ENCODE assay signal across 22 mouse cellular contexts in the genomic region with DNA sequence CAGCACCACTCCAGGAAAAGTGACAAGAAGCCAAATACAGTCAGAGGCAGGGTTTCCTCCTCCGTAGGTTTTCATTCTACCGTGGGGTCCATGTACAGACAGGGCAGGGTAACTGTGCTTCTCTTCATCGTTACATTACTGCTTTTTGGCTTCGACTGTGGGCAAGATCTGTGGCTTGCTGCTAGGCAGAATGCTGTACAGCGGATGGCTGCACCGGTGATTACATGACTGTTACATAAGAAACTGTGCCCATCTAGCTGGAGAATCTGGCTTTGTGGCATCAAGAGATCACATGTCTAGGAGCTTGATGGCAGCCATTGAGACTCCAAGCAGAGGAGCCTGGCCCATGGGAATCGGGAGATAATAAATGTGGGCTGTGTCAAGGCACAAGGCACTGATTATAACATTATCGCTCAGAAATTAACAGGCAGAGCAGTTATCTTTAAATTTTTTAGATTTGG. TPM values are rescaled to one million over a fixed set of nuclear protein-coding genes. Genes with fewer than 3 reads are reported as not detected.
DNase-seq lines count a peak whose midpoint lies in the region; ATAC-seq and TF ChIP-seq lines count a peak whose summit lies in the region.
"Had no signal": no experiment of that assay in that cellular context is flagged by ENCODE, and none has a peak within 500 bp of the region (broad histone marks: within the 10 kb centered on the region; RNA-seq: fewer than 3 reads in every experiment).

No protein-coding gene starts in this region.

- no peak for ATAC-seq in forebrain, embryonic 11.5 days (replicated peaks; ENCODE audit: low FRiP score)
- no peak for ATAC-seq in midbrain, embryonic 11.5 days (ENCODE audit: low FRiP score)
- ATAC-seq in midbrain, postnatal 0 days (ENCODE audit: low FRiP score) = no peak
- peak; percentile 46 to 53 for ATAC-seq in hematopoietic stem cell, adult 5-6 weeks (replicated peaks in 1 of 2; ENCODE audit: insufficient read depth in 1 of 2, low FRiP score in 2 of 2, low TSS enrichment in 1 of 2, low read depth in 1 of 2, poor library complexity in 2 of 2, severe bottlenecking in 2 of 2)
- no peak for ATAC-seq in neural tube, embryonic 14.5 days (ENCODE audit: low read depth)
- ATAC-seq in forebrain, embryonic 12.5 days (ENCODE audit: low FRiP score) = no peak
- ATAC-seq: hindbrain, embryonic 16.5 days; midbrain, embryonic 16.5 days had no signal

- DNase-seq in forebrain, embryonic 10.5 days (ENCODE audit: extremely low spot score, low spot score) = peak; percentile 12
- no peak for DNase-seq in forebrain, embryonic 11.5 days (ENCODE audit: low spot score)
- no peak for DNase-seq in midbrain, embryonic 11.5 days (ENCODE audit: low spot score, missing footprints)
- DNase-seq in midbrain, postnatal 0 days (ENCODE audit: low spot score) = no peak
- no peak for DNase-seq in yolk sac, embryonic 10.5 days (ENCODE audit: low spot score)
- DNase-seq: cerebellum, adult 18-20 months; embryo, embryonic 11 days; gastrocnemius, postnatal 10 days; lung, adult 18-20 months; right cerebral cortex, postnatal 4 days had no signal

- H3K27ac ChIP-seq in forebrain, embryonic 10.5 days = no peak overlapping the region
- H3K27ac ChIP-seq in forebrain, embryonic 11.5 days (ENCODE audit: low read depth, low read length) = no peak overlapping the region
- no peak overlapping the region for H3K27ac ChIP-seq in midbrain, embryonic 11.5 days (ENCODE audit: low read depth, low read length)
- H3K27ac ChIP-seq in midbrain, postnatal 0 days (ENCODE audit: low read depth, low read length) = no peak overlapping the region
- H3K27ac ChIP-seq in neural tube, embryonic 14.5 days (ENCODE audit: low read depth, low read length) = no peak overlapping the region
- no peak overlapping the region for H3K27ac ChIP-seq in forebrain, embryonic 12.5 days
- H3K27ac ChIP-seq: stomach, embryonic 15.5 days had no signal

- H3K4me3 ChIP-seq in forebrain, embryonic 10.5 days = no peak overlapping the region
- no peak overlapping the region for H3K4me3 ChIP-seq in forebrain, embryonic 11.5 days (ENCODE audit: low read depth, low read length)
- no peak overlapping the region for H3K4me3 ChIP-seq in midbrain, embryonic 11.5 days (ENCODE audit: low read depth, low read length)
- H3K4me3 ChIP-seq in midbrain, postnatal 0 days (ENCODE audit: low read depth, low read length) = no peak overlapping the region
- H3K4me3 ChIP-seq in neural tube, embryonic 14.5 days (ENCODE audit: low read depth, low read length) = no peak overlapping the region
- H3K4me3 ChIP-seq in forebrain, embryonic 12.5 days (replicated peaks) = no peak overlapping the region
- H3K4me3 ChIP-seq: heart, embryonic 12.5 days; stomach, embryonic 15.5 days had no signal

- peaks cover 49% of the 10 kb centered on the region for H3K4me1 ChIP-seq in forebrain, embryonic 10.5 days
- H3K4me1 ChIP-seq in forebrain, embryonic 11.5 days (replicated peaks; ENCODE audit: control insufficient read depth, insufficient read depth, low read length) = peaks cover 3% of the 10 kb centered on the region; the same call in 1 of the 2 replicates
- peaks cover 2% of the 10 kb centered on the region; the same call in 1 of the 2 replicates for H3K4me1 ChIP-seq in midbrain, embryonic 11.5 days (ENCODE audit: control insufficient read depth, insufficient read depth, low read length)
- peaks cover 3% of the 10 kb centered on the region for H3K4me1 ChIP-seq in midbrain, postnatal 0 days (ENCODE audit: insufficient read depth, low read length)
- peaks cover 4% of the 10 kb centered on the region; the same call in 1 of the 2 replicates for H3K4me1 ChIP-seq in neural tube, embryonic 14.5 days (ENCODE audit: control insufficient read depth, insufficient read depth, low read length)
- H3K4me1 ChIP-seq in forebrain, embryonic 12.5 days = peaks cover 16% of the 10 kb centered on the region

- H3K9ac ChIP-seq in forebrain, embryonic 11.5 days (ENCODE audit: low read length) = no peak overlapping the region
- peak overlapping the region; percentile 16; the same call in 1 of the 2 replicates for H3K9ac ChIP-seq in midbrain, embryonic 11.5 days (ENCODE audit: low read length)
- H3K9ac ChIP-seq in midbrain, postnatal 0 days (replicated peaks; ENCODE audit: low read length, poor library complexity, severe bottlenecking) = no peak overlapping the region
- H3K9ac ChIP-seq in neural tube, embryonic 14.5 days (replicated peaks; ENCODE audit: low read depth, low read length) = 0 out of 2 replicates have a peak overlapping the region, but pooled peaks have one; percentile 21
- no peak overlapping the region for H3K9ac ChIP-seq in forebrain, embryonic 12.5 days
- H3K9ac ChIP-seq: heart, embryonic 12.5 days; stomach, embryonic 15.5 days had no signal

- WGBS in forebrain, embryonic 10.5 days = 90% methylated on average over 8 of the region's 8 CpGs
- 87% methylated on average over 8 of the region's 8 CpGs for WGBS in forebrain, embryonic 11.5 days
- WGBS in midbrain, embryonic 11.5 days = 89% methylated on average over 8 of the region's 8 CpGs
- WGBS in midbrain, postnatal 0 days = 84% methylated on average over 8 of the region's 8 CpGs
- WGBS in neural tube, embryonic 14.5 days = 87% methylated on average over 8 of the region's 8 CpGs
- WGBS in forebrain, embryonic 12.5 days = 86% methylated on average over 8 of the region's 8 CpGs

- no peak overlapping the region for H3K4me2 ChIP-seq in forebrain, embryonic 11.5 days (ENCODE audit: low read depth, low read length, severe bottlenecking)
- no peak overlapping the region for H3K4me2 ChIP-seq in midbrain, embryonic 11.5 days
- no peak overlapping the region for H3K4me2 ChIP-seq in midbrain, postnatal 0 days (ENCODE audit: low read depth, low read length, poor library complexity, severe bottlenecking)
- H3K4me2 ChIP-seq in neural tube, embryonic 14.5 days (ENCODE audit: low read depth, low read length) = no peak overlapping the region
- H3K4me2 ChIP-seq in forebrain, embryonic 12.5 days = no peak overlapping the region
- H3K4me2 ChIP-seq: heart, embryonic 12.5 days; stomach, embryonic 15.5 days had no signal

- H3K36me3 ChIP-seq in forebrain, embryonic 10.5 days (replicated peaks) = no peaks in the 10 kb centered on the region
- H3K36me3 ChIP-seq in forebrain, embryonic 11.5 days (ENCODE audit: control insufficient read depth, insufficient read depth, low read length) = no peaks in the 10 kb centered on the region
- H3K36me3 ChIP-seq in midbrain, embryonic 11.5 days (ENCODE audit: control insufficient read depth, insufficient read depth, low read length) = no peaks in the 10 kb centered on the region
- H3K36me3 ChIP-seq in midbrain, postnatal 0 days (ENCODE audit: insufficient read depth, low read length) = no peaks in the 10 kb centered on the region
- no peaks in the 10 kb centered on the region for H3K36me3 ChIP-seq in neural tube, embryonic 14.5 days (ENCODE audit: control insufficient read depth, insufficient read depth, low read length)
- H3K36me3 ChIP-seq in forebrain, embryonic 12.5 days (replicated peaks) = no peaks in the 10 kb centered on the region
- H3K36me3 ChIP-seq: G1E; heart, embryonic 12.5 days; stomach, embryonic 15.5 days had no signal

- no peak for TF ChIP-seq CTCF in midbrain, postnatal 0 days (IDR thresholded peaks at IDR 0.05)

- H3K27me3 ChIP-seq in forebrain, embryonic 10.5 days (ENCODE audit: poor library complexity, severe bottlenecking) = no peaks in the 10 kb centered on the region
- H3K27me3 ChIP-seq in forebrain, embryonic 11.5 days (ENCODE audit: control insufficient read depth, insufficient read depth, low read length) = peaks cover 3% of the 10 kb centered on the region; the same call in 1 of the 2 replicates
- no peaks in the 10 kb centered on the region for H3K27me3 ChIP-seq in midbrain, embryonic 11.5 days (ENCODE audit: control insufficient read depth, insufficient read depth, low read length)
- H3K27me3 ChIP-seq in midbrain, postnatal 0 days (ENCODE audit: insufficient read depth, low read length) = no peaks in the 10 kb centered on the region
- no peaks in the 10 kb centered on the region for H3K27me3 ChIP-seq in neural tube, embryonic 14.5 days (ENCODE audit: control insufficient read depth, insufficient read depth, low read length)
- peaks cover 10% of the 10 kb centered on the region; the same call in 1 of the 2 replicates for H3K27me3 ChIP-seq in forebrain, embryonic 12.5 days
- H3K27me3 ChIP-seq: heart, embryonic 12.5 days; stomach, embryonic 15.5 days had no signal

- no peaks in the 10 kb centered on the region for H3K9me3 ChIP-seq in forebrain, embryonic 10.5 days
- no peaks in the 10 kb centered on the region for H3K9me3 ChIP-seq in forebrain, embryonic 11.5 days (ENCODE audit: control insufficient read depth, low read length)
- H3K9me3 ChIP-seq in midbrain, embryonic 11.5 days (ENCODE audit: control insufficient read depth, low read length) = no peaks in the 10 kb centered on the region
- no peaks in the 10 kb centered on the region for H3K9me3 ChIP-seq in midbrain, postnatal 0 days (ENCODE audit: low read length)
- H3K9me3 ChIP-seq in neural tube, embryonic 14.5 days (ENCODE audit: control insufficient read depth, low read length) = no peaks in the 10 kb centered on the region
- H3K9me3 ChIP-seq in forebrain, embryonic 12.5 days = no peaks in the 10 kb centered on the region
- H3K9me3 ChIP-seq: heart, embryonic 12.5 days; stomach, embryonic 15.5 days had no signal

RNA-seq across cellular contexts. Expression of gene Slc22a16, which starts 43.8 kb away (rescaled TPM):
- not detected in 2 replicates for polyA plus RNA-seq in forebrain, embryonic 10.5 days (2016; fragmentation: Nextera tagmentation; extraction: Ambion mirVana)
- not detected in 2 replicates for polyA plus RNA-seq in forebrain, embryonic 11.5 days (2014; fragmentation: Nextera tagmentation; extraction: Ambion mirVana)
- polyA plus RNA-seq in midbrain, embryonic 11.5 days (2014; fragmentation: Nextera tagmentation; extraction: Ambion mirVana) = not detected in 2 replicates
- total RNA-seq in midbrain, postnatal 0 days (2014; rRNA removed) = not detected in 2 replicates
- polyA plus RNA-seq in midbrain, postnatal 0 days (2015; fragmentation: Nextera tagmentation; extraction: Ambion mirVana) = not detected in 2 replicates
- total RNA-seq in hematopoietic stem cell, adult 5-6 weeks (2017) = not detected in 2 replicates
- not detected in 2 replicates for polyA plus RNA-seq in neural tube, embryonic 14.5 days (2014; fragmentation: Nextera tagmentation; extraction: Ambion mirVana)
- polyA plus RNA-seq in forebrain, embryonic 12.5 days (2016; fragmentation: Nextera tagmentation; extraction: Ambion mirVana) = not detected in 2 replicates
- total RNA-seq: adrenal gland, postnatal 4 days; G1E; gastrocnemius, postnatal 10 days; left cerebral cortex, postnatal 25 days had no signal
- polyA plus RNA-seq: G1E; heart, embryonic 12.5 days; hindbrain, embryonic 16.5 days; kidney, embryonic 16.5 days; midbrain, embryonic 16.5 days; stomach, embryonic 15.5 days; urinary bladder, adult 2 months had no signal

Comparison
In these comparisons a context has a peak if more than half of its experiments do, and no peak if none do; other contexts are left out.
1. H3K9ac ChIP-seq: peak in midbrain, embryonic 11.5 days (single experiment) and neural tube, embryonic 14.5 days (single experiment); none in forebrain, embryonic 11.5 days (single experiment), midbrain, postnatal 0 days (single experiment) and forebrain, embryonic 12.5 days (single experiment).
2. ATAC-seq: peak in hematopoietic stem cell, adult 5-6 weeks (2 of 2); none in forebrain, embryonic 11.5 days (single experiment), midbrain, embryonic 11.5 days (single experiment), midbrain, postnatal 0 days (single experiment), neural tube, embryonic 14.5 days (single experiment) and forebrain, embryonic 12.5 days (single experiment).